Mouse (Mus musculus): ENCODE measurements around the gene Paf1.

GRCm38 (mm10) chr7:28418096-28418670 is 25.4 kb downstream of the Paf1 start:
- TF ChIP-seq CTCF (IDR thresholded peaks at IDR 0.05; ENCODE audit: borderline replicate concordance, insufficient read depth, low read length) (no peak), POLR2A (IDR thresholded peaks at IDR 0.05; ENCODE audit: low read depth, low read length) (no peak)
